Mouse (Mus musculus): Measurements from ENCODE around the gene Mylk4.
A peak's percentile ranks its signal among the peaks of the same experiment; 100 is the strongest.

Gene Mylk4

DNA sequence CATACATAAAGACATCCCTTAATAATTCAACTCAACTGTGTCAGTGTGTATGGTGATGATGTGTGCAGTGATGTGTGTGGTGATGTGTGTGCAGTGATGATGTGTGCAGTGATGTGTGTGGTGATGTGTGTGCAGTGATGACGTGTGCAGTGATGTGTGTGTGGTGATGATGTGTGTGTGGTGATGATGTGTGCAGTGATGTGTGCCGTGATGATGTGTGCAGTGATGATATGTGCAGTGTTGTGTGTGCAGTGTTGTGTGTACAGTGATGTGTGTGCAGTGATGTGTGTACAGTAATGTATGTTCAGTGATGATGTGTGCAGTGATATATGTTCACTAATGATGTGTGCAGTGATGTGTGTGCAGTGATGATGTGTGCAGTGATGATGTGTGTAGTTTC, 75.9 kb downstream of the Mylk4 start:
- no peak for DNase-seq (ENCODE audit: low read depth)

- no peak for DNase-seq (ENCODE audit: low read depth)
Observed at GRCm38 (mm10) chr13:32706651-32707288, 77.0 kb downstream of the Mylk4 start.

GRCm38 (mm10) chr13:32705315-32705714, 78.4 kb downstream of the Mylk4 start:
- no peak for DNase-seq (ENCODE audit: low read depth)

DNA sequence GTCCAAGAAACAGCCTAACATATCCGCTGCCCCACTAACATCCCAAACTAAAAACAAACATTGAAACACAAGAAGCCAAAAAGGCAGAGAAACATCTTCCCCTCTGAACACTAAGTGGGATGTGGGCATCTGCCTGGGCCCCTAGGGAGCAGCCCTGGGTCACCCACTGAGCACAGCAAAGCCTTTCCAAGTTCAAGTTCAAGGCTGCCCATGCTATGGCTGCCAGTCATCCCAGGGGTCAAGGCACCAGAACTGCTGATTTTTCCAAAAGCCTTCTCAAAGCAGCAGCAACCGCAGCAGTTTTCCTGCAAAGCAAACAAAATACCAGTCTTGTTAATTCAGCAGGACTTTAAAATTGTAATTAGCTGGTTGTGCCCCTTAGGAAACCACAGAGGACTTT, 78.8 kb downstream of the Mylk4 start:
- DNase-seq (ENCODE audit: low read depth): no peak

GRCm38 (mm10) chr13:32701564-32701963, 82.2 kb downstream of the Mylk4 start:
- no peak for DNase-seq (ENCODE audit: low read depth)

DNA sequence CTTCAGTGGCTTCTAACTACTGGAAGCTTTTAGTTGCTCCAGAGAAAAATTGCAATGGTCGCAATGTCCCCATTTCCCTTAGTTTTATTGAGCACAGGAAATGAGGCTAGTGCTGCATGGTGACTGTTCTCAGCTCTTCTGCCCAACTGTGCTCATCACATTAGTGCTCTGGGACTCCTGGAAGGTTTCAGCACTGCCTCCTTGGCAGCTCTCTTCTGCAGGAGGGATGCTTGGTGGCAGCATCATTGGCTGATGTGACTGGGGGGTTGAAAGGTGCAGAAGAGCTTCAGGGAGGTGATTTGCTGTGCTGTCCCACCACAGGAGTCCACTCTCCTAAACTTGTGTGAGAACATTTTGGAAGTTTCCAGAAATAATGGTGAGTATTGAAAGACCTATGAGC, 84.4 kb downstream of the Mylk4 start:
- no peak for DNase-seq (ENCODE audit: low read depth)

DNA sequence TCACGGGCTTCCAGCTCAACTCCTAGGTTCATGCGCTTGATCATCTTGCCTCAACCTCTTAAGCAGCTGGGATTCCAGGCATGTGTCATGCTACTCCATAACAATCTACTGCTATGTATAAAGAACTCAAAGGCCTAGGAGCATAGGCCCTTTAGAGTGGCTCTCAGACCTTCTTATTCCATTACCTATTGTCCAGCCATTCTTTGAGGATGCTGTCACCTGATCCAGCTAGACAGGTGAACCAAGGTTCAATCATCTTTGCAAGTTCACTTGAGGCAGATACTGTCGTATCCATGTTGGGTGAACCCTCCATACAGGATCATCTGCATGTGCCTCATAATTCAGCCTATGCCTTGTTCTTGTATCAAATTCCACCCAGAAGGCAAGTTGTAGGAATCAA, 84.8 kb downstream of the Mylk4 start:
- DNase-seq (ENCODE audit: low read depth): no peak

- DNase-seq (ENCODE audit: low read depth): no peak
Observed at GRCm38 (mm10) chr13:32693886-32694455, 89.8 kb downstream of the Mylk4 start.

DNA sequence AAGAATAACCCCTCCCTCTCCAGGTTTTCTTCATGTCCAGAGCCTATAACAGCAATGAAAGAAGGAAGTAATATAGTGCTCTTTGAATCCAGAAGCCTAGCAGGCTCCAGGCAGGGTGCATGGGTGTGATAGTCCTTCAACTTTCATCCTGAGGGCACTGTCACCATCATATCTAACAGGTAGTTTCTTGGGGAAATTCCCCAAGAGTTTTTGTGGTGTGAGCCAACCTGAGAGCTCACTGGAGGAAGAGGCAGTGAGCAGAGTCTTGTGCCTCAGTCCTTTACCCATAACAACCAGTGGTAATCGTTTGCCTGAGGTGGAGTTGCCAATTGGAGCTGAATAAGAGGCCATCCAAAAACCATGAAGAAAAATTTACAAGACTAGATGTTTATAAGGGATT, 91.2 kb downstream of the Mylk4 start:
- no peak for DNase-seq (ENCODE audit: low read depth)

- DNase-seq (ENCODE audit: low read depth): no peak
Observed at GRCm38 (mm10) chr13:32690279-32690678, 93.5 kb downstream of the Mylk4 start.

- peak; percentile 21 for DNase-seq (ENCODE audit: low read depth)
Observed at GRCm38 (mm10) chr13:32680868-32681515, 102.8 kb downstream of the Mylk4 start.

DNA sequence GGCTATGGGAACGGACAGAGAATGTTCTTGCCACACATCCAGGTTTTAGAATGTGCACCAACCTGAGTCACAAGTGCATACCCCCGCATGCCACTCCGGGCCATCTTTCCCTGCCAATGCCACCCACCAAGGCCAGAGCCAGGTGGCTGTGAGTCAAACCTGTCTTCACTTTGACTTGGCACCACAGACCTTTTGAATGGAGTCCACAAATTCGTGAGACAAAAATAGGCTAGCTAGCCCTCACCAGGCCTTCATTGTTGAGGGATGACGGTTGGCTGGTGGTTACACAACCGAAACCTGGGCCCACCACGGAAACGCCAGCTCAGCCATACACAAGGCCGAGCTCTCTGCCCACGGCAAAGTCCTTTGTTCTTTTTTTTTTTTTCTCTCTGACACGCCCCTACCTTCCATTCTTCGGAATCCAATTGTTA, 103.6 kb downstream of the Mylk4 start:
- DNase-seq (ENCODE audit: low read depth): no peak

GRCm38 (mm10) chr13:32678998-32679397, 104.8 kb downstream of the Mylk4 start:
- no peak for DNase-seq (ENCODE audit: low read depth)

DNA sequence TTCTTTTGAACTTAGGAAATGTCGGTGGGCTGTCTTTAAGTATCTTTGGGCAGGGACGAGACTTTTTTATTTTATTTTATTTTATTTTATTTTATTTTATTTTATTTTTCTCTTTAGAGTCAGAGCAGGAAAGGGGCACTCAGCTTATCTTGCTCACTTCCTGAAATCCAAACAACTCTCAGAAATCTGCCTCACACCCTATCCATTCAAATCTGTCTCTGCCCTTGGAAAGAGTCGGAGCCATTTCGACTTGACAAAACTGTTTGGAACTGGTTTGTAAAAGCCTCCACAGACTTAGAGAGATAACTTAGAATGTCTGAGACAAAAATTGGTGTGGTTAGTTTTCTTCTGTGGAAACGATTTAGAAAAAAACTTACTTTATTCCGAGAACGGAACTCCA, 113.0 kb downstream of the Mylk4 start:
- no peak for DNase-seq (ENCODE audit: low read depth)

DNA sequence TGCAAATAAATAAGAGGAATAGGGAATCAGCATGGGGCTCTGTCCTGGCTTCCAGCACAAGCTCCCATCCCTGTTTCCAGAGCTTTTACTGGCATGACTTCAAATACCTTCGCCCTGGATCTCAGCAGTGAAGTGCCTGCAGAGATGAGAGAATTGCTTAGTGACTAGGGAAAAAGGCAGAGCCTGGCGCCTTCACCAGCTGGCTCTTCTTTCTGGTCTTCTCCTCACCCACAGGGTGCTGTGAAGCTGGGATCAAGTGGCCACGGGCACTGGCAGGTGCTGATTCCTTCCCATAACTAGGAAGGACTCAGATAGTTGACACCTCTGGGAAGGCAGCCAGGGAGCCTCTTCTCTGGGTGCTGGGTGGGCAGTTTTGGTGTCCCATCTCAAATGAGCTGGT, 115.5 kb downstream of the Mylk4 start:
- DNase-seq (ENCODE audit: low read depth): no peak

DNA sequence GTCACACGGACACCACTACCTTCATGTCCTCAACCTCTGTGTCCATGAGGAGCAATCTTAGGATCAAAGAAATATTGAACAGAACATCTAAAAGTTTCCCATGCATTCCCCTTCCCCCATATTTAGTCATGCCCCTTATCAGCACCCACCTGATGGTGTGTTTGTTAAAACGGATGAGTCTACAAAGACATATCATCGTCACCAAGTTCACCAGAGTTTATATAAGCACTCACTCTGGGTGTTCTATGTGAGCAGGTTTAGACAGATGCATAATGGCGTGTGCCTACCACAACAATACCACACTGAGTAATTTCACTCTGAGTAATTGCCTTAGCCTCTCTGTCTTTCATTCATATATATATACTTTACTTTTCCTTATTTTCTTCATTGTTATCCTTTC, 116.4 kb downstream of the Mylk4 start:
- no peak for DNase-seq (ENCODE audit: low read depth)

DNA sequence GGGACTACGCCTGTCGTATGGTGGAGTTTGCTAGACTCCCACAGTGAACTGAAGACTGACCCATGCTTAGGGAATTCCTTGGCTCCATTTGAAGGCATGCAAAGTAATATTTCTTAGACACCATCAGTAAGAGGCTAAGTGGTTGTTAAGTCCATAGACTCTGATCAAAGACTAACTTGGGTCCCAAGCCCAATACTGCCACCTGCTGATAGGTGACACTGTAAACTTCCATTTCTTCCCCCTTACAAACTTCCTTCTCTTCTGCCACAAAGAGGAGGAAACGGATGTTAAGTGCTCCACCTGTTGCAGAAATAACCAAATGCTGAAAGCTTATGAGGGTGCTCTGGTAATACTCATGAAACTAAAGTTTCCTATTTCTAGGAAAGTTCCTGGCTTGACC, 121.7 kb downstream of the Mylk4 start:
- DNase-seq (ENCODE audit: low read depth): no peak

GRCm38 (mm10) chr13:32660294-32660693, 123.5 kb downstream of the Mylk4 start:
- DNase-seq (ENCODE audit: low read depth): no peak

- DNase-seq (ENCODE audit: low read depth): no peak
Observed at GRCm38 (mm10) chr13:32659271-32659670, 124.5 kb downstream of the Mylk4 start.

DNA sequence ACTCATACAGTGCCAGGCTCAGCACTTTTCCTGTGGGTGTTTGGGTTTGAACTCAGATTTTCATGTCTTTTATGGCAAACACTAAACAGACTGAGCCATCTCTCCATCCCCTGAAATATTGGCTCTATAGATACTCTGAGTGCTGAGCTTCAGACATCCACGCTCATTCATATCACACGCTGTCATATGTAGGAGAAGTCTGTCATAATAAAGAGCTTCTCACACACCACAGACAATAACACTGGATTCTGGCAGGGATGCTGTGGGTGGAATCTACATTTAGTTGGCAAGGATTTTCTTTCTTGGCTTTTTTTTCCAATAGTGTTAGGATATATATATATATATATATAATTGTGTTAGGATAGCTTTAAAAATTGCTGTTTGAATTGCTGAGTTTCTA, 126.2 kb downstream of the Mylk4 start:
- DNase-seq (ENCODE audit: low read depth): no peak

Measured in c-Kit-positive CD71-positive TER-119-negative erythroid progenitor cells, embryonic 14.5 days (primary cell).